Mouse (Mus musculus): ENCODE data around the gene Epb42. TPM values are rescaled to one million over a fixed set of nuclear protein-coding genes. Genes with fewer than 3 reads are reported as not detected.

Gene Epb42
- total and polyA plus RNA-seq, 3 experiments, result 0.17 TPM; not detected in 2

Small RNA genes within 50 kb of the gene (microRNA-seq; reads per million reads assigned to microRNA genes)
- gene Gm44325, result 0 reads per million in 2 experiments

Other genes with a start within 250 kb of the Epb42 start
- 10 to 100 TPM; 11.4 to 12.4 TPM for gene Cdan1, start 186.9 kb downstream of the Epb42 start, total RNA-seq (2021)
- 20.1 and 26.6 TPM in 2 replicates for gene Cdan1, start 186.9 kb downstream of the Epb42 start, polyA plus RNA-seq (2012; rRNA removed)
- 10 to 100 TPM in 1 of 2 experiments, 1 to 10 TPM in 1; 9.8 to 15.2 TPM for gene Ttbk2, start 186.5 kb downstream of the Epb42 start, total RNA-seq (2021)
- 1.7 and 2.0 TPM in 2 replicates for gene Ttbk2, start 186.5 kb downstream of the Epb42 start, polyA plus RNA-seq (2012; rRNA removed)
- gene Ubr1, start 66.4 kb downstream of the Epb42 start, total RNA-seq (2021), result 10 to 100 TPM; 31.5 to 32.8 TPM
- gene Ubr1, start 66.4 kb downstream of the Epb42 start, polyA plus RNA-seq (2012; rRNA removed), result 23.7 and 30.3 TPM in 2 replicates
- gene Tmem62, start 60.1 kb downstream of the Epb42 start, total RNA-seq (2021), result 10 to 100 TPM; 11.9 to 28.5 TPM
- 9.2 and 13.4 TPM in 2 replicates for gene Tmem62, start 60.1 kb downstream of the Epb42 start, polyA plus RNA-seq (2012; rRNA removed)
- 10 to 100 TPM; 43.7 to 44.8 TPM for gene Ccndbp1, start 28.7 kb downstream of the Epb42 start, total RNA-seq (2021)
- gene Ccndbp1, start 28.7 kb downstream of the Epb42 start, polyA plus RNA-seq (2012; rRNA removed), result 9.7 and 13.7 TPM in 2 replicates
- under 1 TPM in 1 of 2 experiments, not detected in 1; 0.12 TPM for gene Tgm5, start 48.8 kb upstream of the Epb42 start, total RNA-seq (2021)
- not detected in 2 replicates for gene Tgm5, start 48.8 kb upstream of the Epb42 start, polyA plus RNA-seq (2012; rRNA removed)
- gene Tgm7, start 72.7 kb upstream of the Epb42 start, total RNA-seq (2021), result not detected
- gene Tgm7, start 72.7 kb upstream of the Epb42 start, polyA plus RNA-seq (2012; rRNA removed), result not detected in 2 replicates
- gene Adal, start 103.4 kb upstream of the Epb42 start, total RNA-seq (2021), result 10 to 100 TPM; 19.1 to 20.6 TPM
- gene Adal, start 103.4 kb upstream of the Epb42 start, polyA plus RNA-seq (2012; rRNA removed), result 11.7 and 12.8 TPM in 2 replicates
- 10 to 100 TPM in 1 of 2 experiments, 1 to 10 TPM in 1; 7.0 to 11.8 TPM for gene Lcmt2, start 103.6 kb upstream of the Epb42 start, total RNA-seq (2021)
- gene Lcmt2, start 103.6 kb upstream of the Epb42 start, polyA plus RNA-seq (2012; rRNA removed), result 17.9 and 18.1 TPM in 2 replicates
- gene Tubgcp4, start 133.6 kb upstream of the Epb42 start, total RNA-seq (2021), result 10 to 100 TPM; 38.6 to 42.4 TPM
- 28.4 and 42.1 TPM in 2 replicates for gene Tubgcp4, start 133.6 kb upstream of the Epb42 start, polyA plus RNA-seq (2012; rRNA removed)
- 10 to 100 TPM; 13.5 to 19.6 TPM for gene Zscan29, start 134.1 kb upstream of the Epb42 start, total RNA-seq (2021)
- 2.6 and 3.1 TPM in 2 replicates for gene Zscan29, start 134.1 kb upstream of the Epb42 start, polyA plus RNA-seq (2012; rRNA removed)
- 10 to 100 TPM; 52.2 to 67.9 TPM for gene Trp53bp1, start 234.3 kb upstream of the Epb42 start, total RNA-seq (2021)
- 25.1 and 33.4 TPM in 2 replicates for gene Trp53bp1, start 234.3 kb upstream of the Epb42 start, polyA plus RNA-seq (2012; rRNA removed)

Measured in adrenal gland, adult 2 months (tissue).